Mouse (Mus musculus) left cerebral cortex, postnatal 10 days (tissue): ENCODE data around the gene Ube2l6. TPM values are rescaled to one million over a fixed set of nuclear protein-coding genes. Genes with fewer than 3 reads are reported as not detected.
"Not testable (repeated sequence)": the region's sequence is repeated elsewhere in the genome, so short reads cannot be mapped to it uniquely, and the experiment has no call there.

Source experiments
- DNase-seq, 2 experiments: peaks; one replicate each; pipeline ENCODE4 v3.0.0; 2021 to 2022; ENCODE audit warnings: low spot score in 2 of 2, mixed read lengths in 1 of 2; ENCODE audit errors: extremely low spot score in 1 of 2
- intact Hi-C: fragments of 180-260 bp; cut with DNase I; formaldehyde crosslinking; loops from one replicate; pipeline ENCODE4 v1.15.1; 2025
- total RNA-seq, 2 experiments: library from RNA; stranded (reverse); gene quantifications; 2 replicates each; pipeline ENCODE4 v1.2.3; 2021

Ube2l6 gene
- total RNA-seq, 2 experiments from 2014 or later = 6.5 to 6.8 TPM

DNA sequence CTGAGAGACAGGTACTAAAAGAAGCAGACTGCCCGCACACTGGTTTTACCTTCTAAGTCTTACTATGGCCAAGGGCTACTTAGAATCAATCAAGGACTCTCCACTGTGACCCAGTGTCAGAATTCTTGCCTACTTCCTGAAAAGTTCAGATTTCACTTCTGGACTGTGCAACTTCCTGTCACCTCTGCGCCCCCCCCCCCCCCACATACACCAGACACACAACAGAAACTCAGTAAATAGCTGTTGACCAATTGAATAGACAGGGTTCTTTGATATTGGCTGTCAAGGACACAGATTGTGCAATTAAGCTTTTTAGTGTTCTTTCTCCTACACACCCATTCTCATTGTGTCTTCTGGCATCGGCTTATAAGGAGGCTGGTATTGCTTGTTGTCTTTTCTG is 10.3 kb upstream of the Ube2l6 start:
- intact Hi-C loops = no loop called here
- DNase-seq = no peak

DNA sequence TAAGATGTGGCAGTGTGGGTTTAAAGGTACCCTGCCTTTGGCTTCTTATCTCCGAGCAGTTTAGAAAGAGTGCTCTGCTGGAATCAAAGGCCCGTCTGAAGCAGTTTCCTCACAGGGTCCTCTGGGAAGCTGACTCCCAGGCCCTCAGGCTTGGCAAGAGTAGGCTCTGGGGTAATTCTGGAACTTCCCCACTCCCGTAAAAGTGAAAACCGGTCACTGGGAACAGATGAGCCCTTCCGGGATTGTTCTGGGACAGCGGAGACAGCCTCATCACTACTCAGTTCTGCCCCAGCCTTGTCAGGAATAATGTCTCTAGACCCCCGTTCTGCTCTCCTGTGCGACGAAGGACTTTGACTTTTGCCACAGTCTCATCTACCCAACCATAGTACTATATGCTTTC is 8.2 kb upstream of the Ube2l6 start:
- DNase-seq = no peak
- intact Hi-C loops = no loop called here

DNA sequence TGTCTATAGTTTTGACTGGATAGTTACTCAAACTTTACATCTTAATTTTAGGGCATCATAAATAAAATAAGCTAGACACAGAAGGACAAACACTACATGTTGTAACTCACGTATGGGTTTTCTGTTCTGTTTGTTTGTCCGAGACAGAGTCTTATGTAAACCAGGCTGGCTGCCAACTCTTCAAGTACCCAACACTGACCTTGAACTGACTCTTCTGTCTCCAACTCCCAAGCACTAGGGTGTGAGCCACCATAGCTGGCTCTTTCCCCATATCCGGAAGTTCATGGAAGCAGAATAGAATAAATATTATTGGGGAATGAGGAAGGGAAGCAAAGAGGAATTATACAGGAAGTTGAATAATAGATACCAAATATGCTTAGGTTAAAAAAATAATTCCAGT is 6.1 kb upstream of the Ube2l6 start:
- DNase-seq = no peak
- intact Hi-C loops = no loop called here

DNA sequence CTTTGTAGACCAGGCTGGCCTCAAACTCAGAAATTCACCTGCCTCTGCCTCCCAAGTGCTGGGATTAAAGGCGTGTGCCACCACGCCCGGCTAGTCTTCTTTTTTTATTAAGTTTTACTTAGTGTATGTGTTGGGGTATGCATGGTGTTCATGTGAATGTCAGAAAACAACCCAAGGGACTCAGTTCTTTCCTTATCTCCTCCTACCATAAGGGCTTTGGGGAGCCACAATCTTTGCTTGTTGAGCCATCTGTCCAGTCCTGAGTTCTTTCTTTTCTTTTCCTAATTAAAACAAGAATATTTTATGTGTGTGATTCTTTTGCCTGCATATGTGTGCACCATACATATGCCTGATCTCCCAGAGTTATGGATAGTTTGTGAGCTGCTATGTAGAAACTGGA is 5.5 kb upstream of the Ube2l6 start:
- intact Hi-C loops = no loop called here

DNA sequence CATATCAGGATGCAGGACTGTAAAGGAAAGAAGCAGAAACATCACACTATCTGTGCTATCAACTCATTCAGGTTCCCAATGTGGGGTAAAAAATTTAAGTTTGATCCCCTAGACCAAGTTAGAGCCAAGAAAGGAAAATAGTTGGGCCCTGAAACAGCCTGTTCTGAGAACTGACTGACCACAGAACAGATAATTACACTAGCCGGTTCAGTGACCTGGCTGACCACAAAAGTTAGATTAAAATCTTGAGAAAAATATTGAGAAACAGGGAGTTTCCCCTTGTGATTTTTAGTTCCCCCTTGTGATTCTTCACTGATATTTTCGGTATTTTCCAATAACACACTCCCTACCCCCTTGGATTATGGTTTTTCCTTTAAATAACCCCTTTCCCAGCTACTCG is 4.8 kb upstream of the Ube2l6 start:
- intact Hi-C loops = no loop called here
- no peak for DNase-seq

More for the DNA sequence above, 5.5 kb upstream of the Ube2l6 start:
- DNase-seq = no peak

DNA sequence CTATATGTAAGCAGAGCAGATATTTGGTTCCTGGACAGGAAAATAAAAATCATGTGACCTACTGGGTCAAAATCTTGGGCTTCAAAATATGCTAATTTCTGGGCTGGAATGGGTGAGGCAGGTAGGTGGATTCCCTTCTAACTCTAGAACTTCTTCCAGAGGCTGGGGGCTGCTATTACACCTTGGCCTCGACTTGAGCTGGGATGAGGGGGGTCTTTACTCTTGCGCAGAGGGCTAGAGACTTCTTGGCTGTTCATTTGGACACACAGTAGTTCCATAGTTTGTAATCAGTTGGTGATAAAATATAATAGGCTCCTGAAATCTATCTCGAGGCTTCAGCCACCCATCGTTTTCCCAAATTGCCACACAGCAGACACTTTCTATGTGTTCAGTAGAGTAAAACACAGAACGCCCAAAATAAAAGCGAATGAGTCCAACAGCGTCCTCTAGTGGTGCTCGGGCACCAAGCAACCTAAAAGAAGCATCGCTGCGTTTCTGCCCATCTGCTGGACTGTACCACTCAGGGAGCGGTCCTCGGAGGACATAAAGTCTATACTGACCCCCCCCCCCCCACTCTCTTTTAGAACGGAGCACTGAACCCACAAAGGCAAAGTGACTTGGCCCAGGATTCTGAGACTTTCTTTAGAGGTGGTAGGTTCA is 665 bp upstream of the Ube2l6 start:
- DNase-seq = peak; percentile 79 to 80
- intact Hi-C loops = loop anchor here (5.0 kb wide), 1 partner anchor 56 kb away; the partner anchor contains the start of gene Gm19426

DNA sequence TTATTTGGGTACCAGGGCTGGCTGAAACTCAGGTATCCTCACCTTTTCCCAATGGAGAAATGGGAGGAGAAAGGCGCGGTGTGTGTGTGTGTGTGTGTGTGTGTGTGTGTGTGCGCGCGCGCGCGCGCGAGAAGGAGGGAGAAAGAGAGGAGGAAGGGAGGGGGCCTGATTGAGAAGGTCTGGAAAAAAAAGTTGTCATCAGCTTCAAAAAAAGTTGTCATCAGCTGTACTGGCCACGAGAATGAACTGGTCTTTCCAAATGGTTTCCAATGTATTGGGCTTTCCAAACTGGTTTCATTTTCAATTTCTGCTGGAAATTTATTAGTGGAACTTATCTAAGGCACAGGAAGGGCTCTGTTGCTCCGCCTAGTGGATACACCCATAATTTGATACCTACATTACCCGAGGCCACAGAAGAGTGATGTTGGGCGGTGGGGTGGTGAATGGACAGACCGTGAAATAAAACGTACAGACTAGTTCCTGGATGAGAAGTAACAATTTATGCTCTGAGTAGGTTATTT is 473 bp downstream of the Ube2l6 start:
- intact Hi-C loops = loop anchor here (5.0 kb wide), 1 partner anchor 57 kb away; the partner anchor contains the start of gene Gm19426
- DNase-seq = peak; percentile 49 to 56

DNA sequence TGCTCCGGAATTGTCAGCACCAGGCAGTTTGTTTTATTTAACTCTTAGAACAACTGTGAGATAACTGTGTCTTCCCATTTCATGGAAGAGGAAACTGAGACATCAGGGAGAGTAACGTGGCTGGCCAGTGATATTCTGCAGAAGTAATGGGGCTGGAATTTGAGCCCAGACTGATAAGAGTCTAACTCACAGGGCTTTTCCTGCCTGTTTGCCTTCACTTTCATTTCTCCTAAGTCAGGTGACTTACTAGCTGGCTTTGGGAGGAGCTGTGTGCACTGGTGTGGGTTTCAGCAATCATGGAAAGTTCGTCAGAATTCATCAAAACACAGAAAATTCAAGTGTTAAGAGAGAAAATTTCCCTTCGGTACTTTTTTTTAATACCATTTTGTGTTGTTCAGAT is 1.7 kb downstream of the Ube2l6 start:
- no peak for DNase-seq
- intact Hi-C loops = loop anchor here (10.0 kb wide), 1 partner anchor 346 kb away; no protein-coding TSS in a partner anchor

DNA sequence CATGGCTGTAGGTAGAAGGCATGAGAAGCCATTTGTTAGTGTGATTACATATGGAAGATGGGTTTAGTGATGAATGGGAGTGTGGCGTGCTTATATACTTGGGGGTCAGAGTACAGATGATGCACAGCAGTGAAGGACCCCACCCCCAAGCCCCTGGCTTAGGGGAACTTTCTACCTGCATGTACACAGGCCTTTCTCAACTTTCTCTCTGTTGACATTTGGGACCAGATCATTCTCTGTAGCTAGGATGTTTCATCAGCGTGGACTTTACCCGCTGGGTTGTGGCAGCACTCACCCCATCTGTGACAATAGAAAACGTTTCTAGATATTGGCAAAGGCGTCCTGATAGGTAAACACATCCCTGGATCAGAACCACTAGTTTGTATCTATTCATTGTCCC is 2.6 kb downstream of the Ube2l6 start:
- intact Hi-C loops = loop anchor here (10.0 kb wide), 1 partner anchor 346 kb away; no protein-coding TSS in a partner anchor
- DNase-seq = not testable (repeated sequence)

DNA sequence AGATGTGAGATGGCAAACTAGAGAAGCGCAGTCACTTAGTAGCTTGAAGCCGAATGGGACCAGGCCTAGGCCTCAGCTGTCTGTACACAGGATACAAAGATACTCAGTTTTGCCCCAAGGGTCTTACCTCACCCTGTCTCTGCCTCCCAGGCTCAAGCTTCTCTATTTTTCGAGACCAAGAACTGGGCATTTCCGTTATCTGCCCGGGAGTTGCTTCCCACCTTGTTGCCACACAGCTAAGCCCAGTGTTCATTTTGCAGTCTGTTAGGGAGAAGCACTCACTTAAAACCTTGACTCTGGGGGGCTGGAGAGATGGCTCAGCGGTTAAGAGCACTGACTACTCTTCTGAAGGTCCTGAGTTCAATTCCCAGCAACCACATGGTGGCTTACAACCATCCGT is 5.3 kb downstream of the Ube2l6 start:
- intact Hi-C loops = loop anchor here (10.0 kb wide), 1 partner anchor 349 kb away; no protein-coding TSS in a partner anchor

DNA sequence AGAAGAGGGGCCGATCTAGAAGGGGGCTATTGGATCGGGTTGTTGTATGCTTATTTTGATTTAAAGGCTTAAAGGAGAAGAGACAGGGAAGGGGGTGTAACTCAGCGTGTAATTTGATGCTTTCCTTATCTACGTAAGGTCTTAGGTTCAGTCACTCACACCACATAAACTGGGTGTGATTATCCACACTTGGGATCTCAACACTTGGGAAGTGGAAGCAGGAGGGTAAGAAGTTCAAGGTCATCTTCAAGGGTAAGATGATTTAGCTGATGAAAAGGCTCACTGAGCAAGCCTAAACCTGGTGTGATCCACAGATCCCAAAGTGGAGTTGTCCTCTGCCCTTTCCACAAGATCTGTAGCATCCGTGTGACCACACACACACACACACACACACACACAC is 7.9 kb downstream of the Ube2l6 start:
- intact Hi-C loops = loop anchor here (10.0 kb wide), 1 partner anchor 352 kb away; no protein-coding TSS in a partner anchor
- DNase-seq = no peak

More for the DNA sequence above, 5.3 kb downstream of the Ube2l6 start:
- DNase-seq = no peak

DNA sequence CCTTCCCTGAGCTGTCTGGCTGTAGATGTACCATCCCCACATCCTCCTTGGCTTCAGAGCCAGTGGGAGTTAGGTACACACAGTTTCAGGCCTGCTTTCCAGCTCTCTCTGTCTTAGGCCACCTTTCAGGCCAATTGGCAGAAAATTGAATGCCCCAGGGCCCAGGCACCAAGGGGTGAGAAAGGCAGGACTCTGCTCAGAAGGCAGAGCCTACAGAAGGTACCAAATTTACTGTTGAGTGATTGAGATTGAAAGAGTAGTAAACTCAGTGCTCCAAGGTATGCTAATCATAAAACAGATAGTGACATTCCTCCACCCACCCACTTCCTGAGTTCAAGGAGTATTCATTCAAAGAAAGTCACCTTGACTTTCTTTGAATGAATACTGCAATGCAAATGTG is 10.7 kb downstream of the Ube2l6 start:
- intact Hi-C loops = loop anchor here (10.0 kb wide), 1 partner anchor 355 kb away; no protein-coding TSS in a partner anchor
- no peak for DNase-seq

DNA sequence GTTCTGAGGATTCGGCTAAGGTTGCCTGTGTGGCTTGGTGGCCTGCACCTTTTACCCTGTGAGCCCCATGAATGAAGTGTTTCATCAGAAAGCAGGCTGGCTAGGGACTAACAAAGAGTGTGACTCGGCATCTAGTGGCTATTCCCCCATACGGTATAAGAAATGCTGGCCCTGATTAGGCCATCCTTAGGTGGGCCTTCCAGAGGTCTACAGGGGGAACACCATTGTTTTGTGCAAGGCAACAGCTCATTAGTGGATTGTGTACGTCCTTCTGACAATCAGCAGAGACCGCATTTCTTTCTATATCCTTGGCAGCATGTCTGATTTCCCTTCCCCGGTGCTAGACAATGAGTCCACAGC is 11.9 kb downstream of the Ube2l6 start:
- intact Hi-C loops = no loop called here
- DNase-seq = no peak

DNA sequence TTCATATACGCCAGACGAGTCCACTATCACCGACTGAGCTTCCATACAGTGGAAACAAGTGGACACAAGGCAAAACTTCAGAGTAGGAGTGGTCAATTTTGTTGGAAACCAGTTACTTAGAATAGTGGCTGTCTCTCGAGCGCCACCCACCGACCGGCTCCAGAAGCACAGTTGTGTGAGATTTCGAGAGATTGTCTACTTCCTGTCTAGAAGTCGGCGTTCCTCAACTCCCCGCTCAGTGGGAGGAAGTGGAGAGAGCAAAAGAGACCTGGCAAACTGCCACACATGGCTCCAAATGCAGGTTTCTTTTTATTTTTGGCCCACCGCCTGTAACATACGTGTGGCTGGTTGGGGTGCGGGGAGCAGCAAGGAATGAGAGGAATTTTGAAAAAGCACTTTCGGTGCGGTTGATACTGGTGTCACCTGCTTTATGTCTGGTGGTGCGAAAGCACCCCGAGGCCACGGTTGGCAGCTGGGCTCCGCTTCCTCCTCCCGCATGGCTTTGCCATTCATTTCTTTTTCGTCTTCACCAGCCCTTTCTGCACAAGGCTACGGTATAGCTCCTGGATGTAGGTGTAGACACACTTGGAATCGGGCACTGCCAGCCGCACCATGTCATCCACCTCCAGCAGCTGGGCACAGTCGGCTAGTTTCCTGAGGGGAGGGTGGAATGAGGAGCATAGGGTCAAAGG is 12.4 kb downstream of the Ube2l6 start:
- intact Hi-C loops = no loop called here
- peak; percentile 79 to 90 for DNase-seq

DNA sequence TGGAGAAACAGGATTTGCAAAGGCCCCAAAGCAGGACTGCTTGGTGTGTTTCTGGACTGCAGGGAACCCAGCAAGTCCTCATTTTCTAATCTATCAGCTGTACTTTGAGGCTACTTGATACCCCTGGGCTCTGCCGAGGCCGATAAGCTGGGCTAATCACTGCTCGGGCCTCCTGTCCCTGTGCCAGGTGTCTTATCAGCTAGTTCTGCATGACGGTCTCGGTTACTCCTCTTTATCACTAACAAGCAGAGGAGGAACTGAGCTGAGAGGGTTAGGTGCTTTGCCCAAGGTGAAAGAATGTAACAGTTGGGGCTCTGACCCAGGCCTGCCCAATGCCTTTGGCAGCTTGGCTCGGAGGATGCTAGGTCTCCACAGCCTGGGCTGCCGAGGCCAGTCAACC is 13.3 kb downstream of the Ube2l6 start:
- DNase-seq = no peak
- intact Hi-C loops = no loop called here

DNA sequence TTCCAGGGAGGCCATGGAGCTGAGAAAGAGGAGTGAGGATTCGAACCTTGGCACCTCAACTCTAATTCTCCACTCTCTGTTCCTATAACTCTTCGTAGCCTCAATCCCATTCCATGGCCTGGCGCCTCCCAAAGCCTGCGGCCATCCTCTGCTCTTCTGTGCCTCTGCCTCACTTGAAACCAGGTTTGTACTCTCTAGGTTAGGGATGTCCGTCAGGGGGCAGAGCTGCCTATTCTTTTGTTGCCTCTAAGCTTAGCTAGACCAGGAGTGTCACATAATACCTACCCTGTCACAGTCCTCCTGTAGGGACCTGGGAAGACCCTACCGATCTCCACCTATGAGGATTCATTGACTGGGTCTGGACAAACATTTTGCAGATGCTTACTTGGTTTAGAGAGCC is 14.0 kb downstream of the Ube2l6 start:
- no peak for DNase-seq
- intact Hi-C loops = no loop called here

DNA sequence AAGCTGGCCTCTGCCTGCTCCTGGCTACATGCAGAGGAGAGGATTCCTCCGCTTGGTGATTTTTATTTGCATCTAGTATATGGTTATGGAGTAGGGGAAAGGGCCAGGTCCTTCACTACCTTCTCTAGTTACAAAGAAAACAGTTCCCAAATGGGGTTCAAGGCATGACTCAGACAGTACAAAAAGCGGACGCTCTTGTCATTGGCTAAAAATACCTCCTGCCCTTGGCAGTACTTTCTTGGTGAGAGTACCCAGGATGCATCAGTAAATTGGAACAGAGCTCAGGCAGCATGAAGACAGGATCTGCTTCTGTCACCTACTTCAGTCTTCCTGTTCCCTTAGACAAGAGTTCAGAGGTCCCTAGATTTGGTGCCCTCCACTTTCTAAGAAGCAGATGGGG is 21.2 kb downstream of the Ube2l6 start:
- DNase-seq = no peak
- intact Hi-C loops = no loop called here

DNA sequence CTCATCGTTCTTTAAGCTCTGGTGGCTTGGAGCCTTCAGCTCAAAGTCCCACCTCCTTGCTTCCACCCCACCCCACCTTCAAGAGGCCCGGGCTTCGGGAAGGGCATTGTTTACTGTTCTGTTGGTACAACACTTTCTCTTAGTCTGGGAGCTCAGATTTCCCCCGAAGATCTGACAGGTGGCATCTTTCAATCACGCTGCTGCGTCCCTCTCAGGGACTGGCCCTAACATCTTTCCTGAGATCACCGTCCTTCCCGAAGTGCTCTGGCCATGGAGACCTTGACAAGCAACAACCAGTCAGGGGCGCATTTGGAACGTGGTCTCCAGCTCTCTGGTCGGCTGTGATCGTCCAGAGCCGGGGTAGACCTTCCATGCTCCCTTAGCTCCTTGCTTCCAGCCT is 23.9 kb downstream of the Ube2l6 start, which contains the start of gene Smtnl1:
Gene Smtnl1 (minus strand): TSS at position 101 of the 400 bp plus-strand sequence.
- intact Hi-C loops = no loop called here
- no peak for DNase-seq

DNA sequence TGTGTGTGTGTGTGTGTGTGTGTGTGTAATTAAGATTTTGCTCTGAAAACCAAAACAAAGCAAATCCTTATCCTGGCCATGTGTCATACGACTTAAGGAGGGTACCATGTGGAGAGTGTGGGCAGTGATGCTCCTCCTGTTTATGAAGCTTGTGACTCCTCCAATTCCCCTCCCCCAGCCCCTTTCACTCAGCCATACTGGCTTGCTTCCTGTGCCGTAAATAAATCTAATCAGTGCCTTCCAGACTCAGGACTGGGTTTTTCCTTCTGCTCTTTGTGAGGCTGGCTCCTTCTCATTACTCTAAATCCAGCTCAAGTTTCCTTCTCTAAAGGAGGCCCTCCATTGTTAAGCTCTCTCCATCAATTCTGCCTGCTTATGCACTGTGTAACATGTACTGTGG is 24.6 kb downstream of the Ube2l6 start:
- intact Hi-C loops = no loop called here
- DNase-seq = no peak
